Mouse (Mus musculus) heart, embryonic 15.5 days (tissue): ENCODE results near the gene Cyth4. TPM values are rescaled to one million over a fixed set of nuclear protein-coding genes. Genes with fewer than 3 reads are reported as not detected.
A peak's percentile ranks its signal among the peaks of the same experiment; 100 is the strongest.

Source experiments
- ATAC-seq: fragments of 200-750 bp; cut with Nextera tagmentation; replicated peaks from 2 replicates; pipeline ENCODE4 v1.8.0; 2017; ENCODE audit warnings: low read depth, moderate TSS enrichment; ENCODE audit not compliant: insufficient number of reproducible peaks, insufficient read depth, low FRiP score
- H3K27ac ChIP-seq: fragments of 300-500 bp; sonication (generic); 2 replicates; pipeline ENCODE4 v1.5.1; 2015; ENCODE audit warnings: mild to moderate bottlenecking, inconsistent platforms
- H3K27me3 ChIP-seq: fragments of 300-500 bp; sonication (generic); 2 replicates; pipeline ENCODE4 v1.6.1; 2015; ENCODE audit warnings: inconsistent platforms
- H3K36me3 ChIP-seq: fragments of 300-500 bp; sonication (generic); 2 replicates; pipeline ENCODE4 v1.6.1; 2015; ENCODE audit warnings: mild to moderate bottlenecking, inconsistent platforms
- H3K4me1 ChIP-seq: fragments of 300-500 bp; sonication (generic); replicated peaks from 2 replicates; pipeline ENCODE4 v1.6.1; 2015; ENCODE audit warnings: inconsistent platforms
- H3K4me2 ChIP-seq: fragments of 300-500 bp; sonication (generic); 2 replicates; pipeline ENCODE4 v1.6.1; 2015; ENCODE audit warnings: inconsistent platforms, mild to moderate bottlenecking, moderate library complexity
- H3K4me3 ChIP-seq: fragments of 300-500 bp; sonication (generic); 2 replicates; pipeline ENCODE4 v1.5.1; 2015; ENCODE audit warnings: mild to moderate bottlenecking, inconsistent platforms
- H3K9ac ChIP-seq: fragments of 300-500 bp; sonication (generic); 2 replicates; pipeline ENCODE4 v1.6.1; 2015; ENCODE audit warnings: mild to moderate bottlenecking, inconsistent platforms
- H3K9me3 ChIP-seq: fragments of 300-500 bp; sonication (generic); replicated peaks from 2 replicates; pipeline ENCODE4 v1.6.1; 2016; ENCODE audit warnings: inconsistent platforms
- WGBS: fragments of 180-500 bp; shearing (Covaris S2); methylation state at CpG from one replicate; pipeline ENCODE4 v1.1.7; 2015; ENCODE audit warnings: mixed read lengths; 5-methylcytosine and 5-hydroxymethylcytosine counted together
- polyA plus RNA-seq: library from polyadenylated mRNA; unstranded; fragments of >200 nt; fragmentation: Nextera tagmentation; extraction: Ambion mirVana; gene quantifications from 2 replicates; pipeline ENCODE4 v1.2.1, GENCODE M21; 2015

Gene Cyth4
- polyA plus RNA-seq: 5.5 and 11.7 TPM in 2 replicates

- Histone ChIP-seq H3K27me3 (no peaks in the 10 kb centered on the region), H3K4me1 (no peaks in the 10 kb centered on the region), H3K4me2 (peak within 1 kb of the TSS; percentile 12; the same call in 1 of the 2 replicates), H3K9ac (no peak within 1 kb of the TSS), H3K36me3 (no peaks in the 10 kb centered on the region), H3K9me3 (no peaks in the 10 kb centered on the region), H3K4me3 (peak within 1 kb of the TSS; percentile 21), H3K27ac (peak within 1 kb of the TSS; percentile 22; the same call in 1 of the 2 replicates)
- 75% methylated on average over 7 of the region's 7 CpGs for WGBS
- ATAC-seq: peak; percentile 48; the same call in 1 of the 2 replicates
These were observed at the start of gene Cyth4 for GRCm38 (mm10) chr15:78596914-78597313. Gene Cyth4, plus strand, starts transcription at chr15:78597047.

- Histone ChIP-seq H3K4me2 (no peak overlapping the region), H3K36me3 (no peaks in the 10 kb centered on the region), H3K9me3 (no peaks in the 10 kb centered on the region), H3K27ac (no peak overlapping the region), H3K9ac (no peak overlapping the region), H3K27me3 (peaks cover 25% of the 10 kb centered on the region), H3K4me1 (peaks cover 21% of the 10 kb centered on the region), H3K4me3 (no peak overlapping the region)
- no peak for ATAC-seq
- WGBS: 37% methylated on average over 5 of the region's 5 CpGs
These were observed 49.2 kb upstream of the Cyth4 start for GRCm38 (mm10) chr15:78547415-78548335.

GRCm38 (mm10) chr15:78548336-78548665, 48.5 kb upstream of the Cyth4 start:
- Histone ChIP-seq H3K4me2 (no peak overlapping the region), H3K27me3 (peaks cover 25% of the 10 kb centered on the region), H3K4me3 (no peak overlapping the region), H3K4me1 (peaks cover 17% of the 10 kb centered on the region), H3K9me3 (no peaks in the 10 kb centered on the region), H3K27ac (no peak overlapping the region), H3K9ac (no peak overlapping the region), H3K36me3 (no peaks in the 10 kb centered on the region)
- WGBS: 23% methylated on average over 3 of the region's 3 CpGs
- peak; percentile 21; the same call in 1 of the 2 replicates for ATAC-seq

DNA sequence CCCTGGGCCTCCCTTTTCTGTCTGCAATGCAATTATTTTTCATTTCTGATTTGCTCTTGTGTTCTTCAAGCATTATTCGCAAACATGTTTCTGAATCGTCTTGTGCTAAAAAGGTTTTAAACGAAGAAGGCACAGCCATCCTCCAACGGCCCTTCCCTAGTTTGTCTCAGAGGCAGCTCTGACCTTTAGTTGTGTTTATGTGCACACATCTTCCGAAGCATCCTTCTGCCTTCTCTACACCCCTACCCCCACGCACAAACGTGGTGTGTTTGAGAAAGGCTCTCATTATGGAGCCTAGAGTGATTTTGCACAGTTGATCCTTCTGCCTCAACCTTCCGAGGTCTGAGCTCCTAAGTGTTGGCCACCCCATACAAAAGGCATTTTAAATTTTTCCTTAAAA, 48.1 kb upstream of the Cyth4 start:
- peaks cover 17% of the 10 kb centered on the region for H3K4me1 ChIP-seq
- ATAC-seq: no peak
- H3K4me2 ChIP-seq: no peak overlapping the region
- peaks cover 23% of the 10 kb centered on the region for H3K27me3 ChIP-seq
- H3K27ac ChIP-seq: no peak overlapping the region
- H3K9ac ChIP-seq: no peak overlapping the region
- H3K9me3 ChIP-seq: no peaks in the 10 kb centered on the region
- 71% methylated on average over 8 of the region's 8 CpGs for WGBS
- H3K36me3 ChIP-seq: no peaks in the 10 kb centered on the region
- no peak overlapping the region for H3K4me3 ChIP-seq

- H3K27ac ChIP-seq: no peak overlapping the region
These were observed 47.6 kb upstream of the Cyth4 start for GRCm38 (mm10) chr15:78549189-78549734.

GRCm38 (mm10) chr15:78554545-78555313, 42.1 kb upstream of the Cyth4 start:
- Histone ChIP-seq H3K9ac (no peak overlapping the region), H3K36me3 (no peaks in the 10 kb centered on the region), H3K27me3 (no peaks in the 10 kb centered on the region), H3K4me1 (no peaks in the 10 kb centered on the region), H3K4me2 (peak overlapping the region; percentile 44), H3K27ac (no peak overlapping the region), H3K9me3 (no peaks in the 10 kb centered on the region), H3K4me3 (peak overlapping the region; percentile 29)
- ATAC-seq: no peak
- WGBS: 57% methylated on average over 25 of the region's 25 CpGs

More at GRCm38 (mm10) chr15:78549189-78549734, 47.6 kb upstream of the Cyth4 start:
- 64% methylated on average over 4 of the region's 4 CpGs for WGBS
- no peak overlapping the region for H3K4me2 ChIP-seq
- no peaks in the 10 kb centered on the region for H3K36me3 ChIP-seq
- no peak overlapping the region for H3K9ac ChIP-seq
- no peak overlapping the region for H3K4me3 ChIP-seq
- peaks cover 17% of the 10 kb centered on the region for H3K27me3 ChIP-seq
- peaks cover 17% of the 10 kb centered on the region for H3K4me1 ChIP-seq
- no peak for ATAC-seq
- no peaks in the 10 kb centered on the region for H3K9me3 ChIP-seq

GRCm38 (mm10) chr15:78557693-78558535, 38.9 kb upstream of the Cyth4 start:
- no peak overlapping the region for H3K9ac ChIP-seq
- WGBS: 54% methylated on average over 10 of the region's 10 CpGs
- H3K27ac ChIP-seq: no peak overlapping the region

DNA sequence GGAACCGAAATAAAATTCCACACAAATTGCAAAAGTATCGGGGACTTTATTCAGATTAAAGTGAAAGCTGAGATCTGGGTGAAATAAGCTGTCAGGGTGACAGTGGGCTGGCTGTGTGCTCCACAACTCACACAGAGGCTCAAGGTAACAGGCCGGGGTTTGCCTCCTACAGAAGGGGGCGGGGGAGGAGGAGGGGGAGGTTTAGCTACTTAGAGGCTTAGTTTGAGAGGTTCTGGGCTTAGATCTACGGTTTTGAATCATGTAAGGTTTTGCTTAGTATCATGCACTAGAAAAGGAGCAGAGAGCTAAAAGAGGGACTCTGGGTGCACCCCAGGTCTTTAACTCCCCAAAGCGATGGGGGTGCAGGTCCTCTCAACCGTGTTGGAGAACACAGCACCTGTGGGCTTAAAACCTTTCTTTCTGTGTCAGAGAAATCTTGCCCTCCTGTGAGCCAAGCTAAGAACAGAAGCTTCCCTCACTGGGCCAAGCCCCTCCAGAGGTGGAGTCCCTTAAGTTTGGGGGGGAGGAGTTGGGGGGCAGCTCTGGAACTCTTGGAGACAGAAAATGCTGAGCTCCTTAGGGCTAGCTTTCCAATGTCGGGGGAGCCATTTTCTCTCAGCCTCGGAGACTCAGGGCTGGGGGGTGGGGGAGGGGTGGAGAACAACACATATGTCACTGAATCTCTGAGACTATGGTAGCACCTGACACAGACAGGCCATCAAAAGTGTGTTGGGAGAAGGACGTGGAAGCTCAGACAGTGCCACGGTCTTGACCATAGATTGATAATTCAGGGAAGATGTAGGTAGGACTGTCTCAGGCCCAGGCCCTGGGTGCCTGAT, 37.5 kb upstream of the Cyth4 start:
- WGBS: 60% methylated on average over 11 of the region's 11 CpGs
- H3K9ac ChIP-seq: no peak overlapping the region
- no peaks in the 10 kb centered on the region for H3K9me3 ChIP-seq
- H3K36me3 ChIP-seq: no peaks in the 10 kb centered on the region
- H3K4me1 ChIP-seq: peaks cover 3% of the 10 kb centered on the region; the same call in 1 of the 2 replicates
- no peak overlapping the region for H3K4me3 ChIP-seq
- no peak for ATAC-seq
- no peaks in the 10 kb centered on the region for H3K27me3 ChIP-seq
- H3K4me2 ChIP-seq: no peak overlapping the region
- no peak overlapping the region for H3K27ac ChIP-seq

More at GRCm38 (mm10) chr15:78557693-78558535, 38.9 kb upstream of the Cyth4 start:
- Histone ChIP-seq H3K4me1 (no peaks in the 10 kb centered on the region), H3K4me2 (no peak overlapping the region), H3K4me3 (no peak overlapping the region), H3K36me3 (no peaks in the 10 kb centered on the region), H3K27me3 (no peaks in the 10 kb centered on the region), H3K9me3 (no peaks in the 10 kb centered on the region)
- no peak for ATAC-seq

DNA sequence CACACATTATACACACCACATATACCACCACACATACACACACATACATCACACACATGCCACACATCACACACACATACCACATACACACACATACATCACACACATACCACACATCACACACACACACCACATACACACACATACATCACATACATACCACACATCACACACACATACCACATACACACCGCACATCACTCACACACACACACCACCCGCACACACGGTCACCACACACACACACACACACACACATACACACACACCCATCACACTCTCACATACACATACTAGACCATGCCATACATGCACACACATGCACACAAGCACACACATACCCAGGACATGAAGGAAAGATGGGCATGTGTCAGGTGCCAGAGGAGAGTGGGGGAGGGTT, 33.5 kb upstream of the Cyth4 start:
- H3K36me3 ChIP-seq: no peaks in the 10 kb centered on the region
- no peaks in the 10 kb centered on the region for H3K9me3 ChIP-seq
- no peak overlapping the region for H3K4me2 ChIP-seq
- H3K27ac ChIP-seq: no peak overlapping the region
- H3K4me1 ChIP-seq: peaks cover 3% of the 10 kb centered on the region; the same call in 1 of the 2 replicates
- H3K27me3 ChIP-seq: no peaks in the 10 kb centered on the region
- H3K4me3 ChIP-seq: no peak overlapping the region
- ATAC-seq: no peak
- WGBS: 92% methylated on average over 3 of the region's 3 CpGs
- no peak overlapping the region for H3K9ac ChIP-seq

- Histone ChIP-seq H3K9ac (no peak overlapping the region), H3K4me3 (no peak overlapping the region), H3K27me3 (no peaks in the 10 kb centered on the region), H3K4me2 (no peak overlapping the region), H3K4me1 (peaks cover 3% of the 10 kb centered on the region; the same call in 1 of the 2 replicates), H3K27ac (no peak overlapping the region), H3K9me3 (no peaks in the 10 kb centered on the region), H3K36me3 (no peaks in the 10 kb centered on the region)
- WGBS: 68% methylated on average over 5 of the region's 5 CpGs
- no peak for ATAC-seq
These were observed 32.9 kb upstream of the Cyth4 start for GRCm38 (mm10) chr15:78563937-78564336.
